Mouse (Mus musculus) left cerebral cortex, adult 11 months (tissue): ENCODE data around the gene Ubr1.

ENCODE experiments used
- DNase-seq: peaks from one replicate; pipeline ENCODE4 v3.0.0; 2022; ENCODE audit warnings: low spot score

The Ubr1 gene

DNA sequence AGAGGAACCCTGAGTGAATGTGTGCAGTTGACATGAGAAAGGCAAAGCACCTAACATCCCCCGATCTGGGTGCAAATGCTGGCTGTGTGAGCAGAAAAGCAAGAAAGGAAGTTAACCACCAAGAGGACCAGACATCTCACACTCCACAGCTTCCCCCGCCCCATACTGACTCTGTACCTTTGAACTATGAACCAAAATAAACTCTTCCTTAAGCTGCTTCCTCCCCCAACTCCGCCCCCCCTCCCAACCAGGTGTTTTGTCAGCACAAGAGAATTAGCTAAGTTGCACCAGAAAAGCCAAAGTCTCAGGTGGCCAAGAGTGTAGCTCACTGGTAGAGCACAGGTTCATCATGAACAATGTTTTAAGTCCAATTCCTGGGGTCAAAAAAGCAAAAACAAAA lies 117.4 kb downstream of the Ubr1 start:
- DNase-seq: no peak

DNA sequence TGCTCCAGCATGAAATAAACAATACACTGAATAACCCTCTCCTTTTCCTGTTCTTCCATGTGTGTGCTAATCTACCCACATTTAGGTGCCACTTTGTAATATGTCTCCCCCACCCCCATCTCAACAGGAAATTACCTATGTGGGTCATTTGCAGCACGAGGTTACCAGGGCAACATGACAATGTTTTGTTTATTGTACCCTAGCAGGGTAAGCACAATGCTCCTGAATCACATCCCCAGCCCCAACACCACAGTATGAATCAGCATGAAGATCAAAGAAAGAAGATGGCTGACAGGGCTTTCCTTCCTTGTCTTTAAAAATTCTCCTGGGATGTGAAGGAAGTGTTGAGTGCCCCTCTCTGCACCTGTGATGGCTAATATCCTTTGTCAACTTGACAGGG lies 117.9 kb downstream of the Ubr1 start:
- no peak for DNase-seq

DNA sequence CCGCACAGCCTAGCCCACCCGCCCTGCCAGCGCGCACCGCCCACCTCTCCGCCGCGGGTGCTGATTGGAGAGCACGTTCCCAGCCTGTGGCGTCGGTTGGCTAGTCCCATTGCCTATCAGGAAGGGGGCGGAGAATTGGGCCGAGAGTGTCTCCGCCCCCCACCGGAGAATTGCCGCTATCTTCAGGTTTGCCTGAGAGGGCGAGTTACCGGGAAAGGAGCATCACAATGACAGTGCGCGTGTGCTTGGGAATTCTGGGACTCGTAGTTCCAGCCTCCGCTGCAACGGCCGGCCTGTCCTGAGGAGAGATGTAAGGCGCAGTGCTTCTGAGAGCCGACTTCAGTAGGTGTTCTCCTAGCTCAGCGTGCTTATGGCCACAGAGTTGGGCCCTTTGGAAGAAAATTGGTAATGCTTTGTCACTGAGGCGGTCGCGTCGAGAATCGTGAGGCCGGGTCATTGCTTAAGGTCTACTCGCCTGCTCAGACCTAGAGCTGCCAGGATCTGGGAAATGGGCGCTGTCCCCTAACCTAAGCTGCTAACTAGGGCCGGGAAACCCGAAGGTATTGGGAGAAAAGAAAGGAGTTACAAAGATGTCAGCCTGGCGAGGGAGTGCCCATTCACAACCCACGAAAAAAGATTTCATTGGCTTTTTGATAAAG lies 120.0 kb downstream of the Ubr1 start, which contains the start of gene Ttbk2:
TSS of gene Ttbk2 (minus strand) at position 181 of the 659 bp plus-strand sequence.
- peak; percentile 97 for DNase-seq

DNA sequence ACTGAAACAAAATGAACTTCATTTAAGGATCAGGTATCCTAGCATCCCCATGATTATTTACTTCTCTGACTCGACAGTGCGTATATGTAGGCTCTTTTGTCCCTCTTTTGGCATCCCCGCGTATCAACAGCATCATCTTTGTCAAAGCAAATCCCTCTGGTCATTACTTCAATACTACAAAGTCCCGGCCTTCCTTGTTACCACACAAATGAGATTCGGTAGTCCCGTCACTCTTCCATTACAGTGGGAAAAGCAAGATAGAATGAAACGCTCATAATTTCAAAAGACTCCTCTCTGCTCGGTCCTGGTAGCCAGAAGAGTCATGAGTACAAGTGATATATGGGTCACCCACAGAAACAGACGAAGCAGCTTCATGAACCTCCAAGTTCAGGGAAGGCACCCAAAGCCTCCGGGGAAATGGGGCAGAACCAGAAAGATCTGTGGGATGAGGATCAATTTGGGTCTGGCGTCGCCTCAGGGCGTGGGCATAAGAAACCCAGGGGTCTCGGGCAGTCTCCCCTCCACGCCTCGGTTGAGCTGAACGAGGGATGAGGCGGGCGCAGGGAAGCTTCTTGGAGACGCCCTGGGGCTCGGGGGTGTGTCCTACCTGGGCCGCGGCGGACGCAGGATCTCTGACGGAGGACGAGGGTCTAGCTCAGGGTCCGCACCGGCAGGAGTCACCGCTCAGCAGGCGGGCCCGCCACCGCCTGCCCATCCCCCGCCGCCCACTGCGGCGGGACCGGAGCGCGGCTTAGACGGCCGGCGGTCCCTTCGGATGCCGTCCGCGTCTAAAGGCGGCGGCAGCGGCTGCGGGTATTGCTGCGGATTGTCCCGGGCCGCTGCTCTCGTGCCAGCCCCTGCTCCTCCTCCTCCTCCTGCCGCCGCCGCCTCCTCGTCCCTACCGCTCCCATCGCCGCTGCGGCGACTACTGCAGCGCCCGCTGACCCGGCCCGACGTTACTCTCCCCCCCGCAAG lies 120.8 kb downstream of the Ubr1 start, which contains the start of gene Cdan1:
TSS of gene Cdan1 (minus strand) at position 680 of the 975 bp plus-strand sequence.
- no peak for DNase-seq

DNA sequence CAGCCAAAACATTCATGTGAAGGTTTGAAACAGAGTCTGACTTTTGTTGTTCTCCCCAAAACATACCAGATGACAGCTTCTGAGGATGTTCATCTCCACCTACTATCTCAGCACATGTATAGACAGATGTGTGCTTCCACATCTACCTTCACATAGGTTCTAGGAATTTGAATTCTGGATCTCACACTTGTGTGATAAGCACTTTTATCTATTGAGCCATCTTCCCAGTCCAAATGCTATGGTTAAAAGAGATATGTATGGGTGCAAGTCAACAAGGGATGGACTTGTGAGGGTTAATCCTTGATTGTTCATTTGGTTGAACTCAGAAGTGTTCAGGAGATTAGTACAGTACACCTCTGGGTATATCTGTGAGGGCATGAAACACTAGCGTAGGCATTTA lies 125.2 kb downstream of the Ubr1 start:
- DNase-seq: no peak

DNA sequence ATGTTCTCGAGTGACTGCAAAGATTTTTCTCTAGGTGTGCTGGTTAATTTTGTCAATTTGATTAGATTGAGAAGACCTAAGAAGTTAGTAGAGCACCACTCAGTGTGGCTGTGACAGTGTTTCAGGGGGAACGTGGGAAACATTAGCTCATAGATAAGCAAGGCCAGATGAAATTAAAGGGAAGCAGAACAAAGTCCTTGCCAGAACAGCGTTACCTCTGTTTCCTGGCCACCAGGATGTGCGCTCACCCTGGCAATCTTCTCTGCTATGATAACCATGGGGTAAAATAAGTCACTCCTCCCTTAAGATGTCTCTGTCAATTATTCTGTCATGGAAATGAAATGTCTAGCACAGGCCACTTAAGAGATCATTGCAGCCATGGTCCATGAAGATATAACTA lies 126.5 kb downstream of the Ubr1 start:
- no peak for DNase-seq

DNA sequence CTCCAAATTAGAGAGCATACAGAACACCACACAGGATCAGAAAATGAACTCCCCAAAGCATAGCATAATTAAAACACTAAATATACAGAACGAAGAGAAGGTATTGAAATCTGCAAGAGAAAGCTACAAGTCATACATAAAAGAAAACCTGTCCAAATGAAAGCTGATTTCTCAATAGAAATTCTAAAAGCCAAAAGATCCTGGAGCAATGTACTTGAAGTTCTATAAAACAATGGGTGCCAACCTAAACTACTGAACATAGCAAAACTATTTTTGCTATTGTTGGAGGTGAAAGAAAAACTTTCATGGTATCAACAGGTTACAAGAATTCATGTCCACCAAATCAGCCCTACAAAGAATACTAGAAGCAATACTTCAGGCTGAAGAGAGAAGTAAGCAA lies 129.3 kb downstream of the Ubr1 start:
- no peak for DNase-seq

DNA sequence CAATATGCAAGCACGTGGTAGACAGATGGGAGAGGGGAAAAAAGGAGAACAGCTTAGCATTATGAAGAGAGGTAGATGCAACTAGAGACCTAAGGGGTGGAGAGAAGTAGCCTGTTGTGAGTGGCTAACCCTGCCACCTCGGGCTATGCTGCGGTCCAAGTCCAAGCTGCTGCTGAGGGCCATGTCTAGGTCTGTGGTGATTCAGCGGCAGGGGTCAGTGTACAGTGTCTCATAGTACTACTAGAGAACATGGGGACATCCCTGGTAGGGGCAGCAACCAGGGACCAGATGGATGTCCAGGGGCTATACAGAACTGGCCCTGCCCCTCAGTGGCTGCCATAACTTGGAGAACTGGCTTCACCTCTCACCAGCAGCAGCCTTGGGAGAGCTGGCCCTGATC lies 135.3 kb downstream of the Ubr1 start:
- DNase-seq: no peak

DNA sequence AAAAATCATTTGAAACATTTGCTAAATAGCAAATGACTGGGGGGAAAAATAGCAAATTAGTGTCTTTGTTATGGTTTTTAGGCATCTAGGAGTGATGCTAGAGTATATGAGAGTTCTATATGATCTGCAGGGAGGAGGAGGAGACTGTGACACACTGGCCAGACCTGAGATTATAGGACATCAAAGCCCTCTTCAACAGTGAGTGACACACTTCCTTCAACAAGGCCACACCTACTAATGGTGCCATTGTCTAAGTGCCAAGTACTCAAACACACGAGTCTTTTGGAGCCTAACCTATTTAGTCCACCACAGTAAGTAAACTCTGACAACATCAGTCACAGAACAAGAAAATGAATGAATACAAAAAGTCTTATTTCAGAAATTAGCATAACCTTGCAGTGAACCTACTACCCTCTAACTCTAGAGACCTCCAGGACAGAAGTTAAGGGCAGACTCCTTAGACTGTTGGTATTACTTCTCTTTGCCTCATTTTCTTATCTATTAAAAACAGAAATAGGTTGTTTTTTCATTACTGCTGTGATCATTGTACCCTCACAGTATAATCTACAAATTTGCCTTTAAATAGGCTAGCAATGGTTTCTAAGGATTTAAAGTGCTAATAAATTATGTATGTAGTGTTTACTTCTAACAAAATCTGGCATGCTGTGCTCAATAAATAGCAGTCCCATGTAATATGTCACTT lies 143.4 kb downstream of the Ubr1 start:
- DNase-seq: no peak
